Mouse (Mus musculus) heart, postnatal 0 days (tissue): ENCODE results near the gene Gm42715.

Source experiments
- CTCF ChIP-seq: IDR thresholded peaks from 2 replicates; pipeline ENCODE4 v1.5.1; 2016; ENCODE audit warnings: antibody characterized with exemption, control low read depth, low read depth
- EP300 ChIP-seq: IDR thresholded peaks from 2 replicates; pipeline ENCODE4 v1.6.1; 2016; ENCODE audit warnings: antibody characterized with exemption, low read depth

- no peak for TF ChIP-seq CTCF
- peak; percentile 95; the same call in 1 of the 2 replicates for TF ChIP-seq EP300
Measured at GRCm38 (mm10) chr7:127478635-127479317, 40.6 kb upstream of the Gm42715 start, which contains the start of gene Fbrs.
